Mouse (Mus musculus): Measurements from ENCODE around the gene Npr2.
A peak's percentile ranks its signal among the peaks of the same experiment; 100 is the strongest.

Gene Npr2

DNA sequence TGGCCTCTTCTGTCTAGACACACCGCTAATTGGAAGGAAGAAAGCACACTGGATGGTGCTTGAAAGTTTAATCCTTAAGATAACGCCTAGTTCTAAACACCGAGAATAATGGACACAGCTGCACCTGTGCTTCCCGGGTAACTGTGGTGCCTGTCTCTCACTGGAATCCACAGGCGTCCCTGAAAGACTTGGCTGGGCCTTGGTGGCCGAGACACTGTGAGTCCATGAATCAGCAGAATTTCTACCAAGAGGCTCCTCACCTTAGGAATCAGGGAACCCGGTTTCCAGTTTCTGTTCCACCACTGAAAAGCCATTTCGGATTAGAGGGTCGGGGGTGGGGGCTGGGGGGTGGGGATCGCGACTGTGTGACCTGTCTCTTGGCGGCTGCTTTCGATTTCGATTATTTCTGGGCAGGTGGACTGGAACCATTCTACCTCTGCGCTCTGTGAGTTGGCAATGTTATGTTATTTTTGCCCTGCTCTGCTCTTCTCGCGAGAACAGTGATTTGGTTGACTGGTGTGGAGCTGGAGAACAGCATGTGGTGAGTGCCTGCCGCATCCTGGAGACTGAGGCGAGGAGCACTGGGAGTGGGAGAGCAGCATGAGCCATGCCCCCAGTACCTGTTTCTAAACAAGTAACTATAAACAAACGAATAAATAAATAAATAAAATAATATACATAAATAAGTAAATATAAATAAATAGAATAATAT is 2.5 kb upstream of the Npr2 start:
- no peak for DNase-seq (ENCODE audit: low read depth)

DNA sequence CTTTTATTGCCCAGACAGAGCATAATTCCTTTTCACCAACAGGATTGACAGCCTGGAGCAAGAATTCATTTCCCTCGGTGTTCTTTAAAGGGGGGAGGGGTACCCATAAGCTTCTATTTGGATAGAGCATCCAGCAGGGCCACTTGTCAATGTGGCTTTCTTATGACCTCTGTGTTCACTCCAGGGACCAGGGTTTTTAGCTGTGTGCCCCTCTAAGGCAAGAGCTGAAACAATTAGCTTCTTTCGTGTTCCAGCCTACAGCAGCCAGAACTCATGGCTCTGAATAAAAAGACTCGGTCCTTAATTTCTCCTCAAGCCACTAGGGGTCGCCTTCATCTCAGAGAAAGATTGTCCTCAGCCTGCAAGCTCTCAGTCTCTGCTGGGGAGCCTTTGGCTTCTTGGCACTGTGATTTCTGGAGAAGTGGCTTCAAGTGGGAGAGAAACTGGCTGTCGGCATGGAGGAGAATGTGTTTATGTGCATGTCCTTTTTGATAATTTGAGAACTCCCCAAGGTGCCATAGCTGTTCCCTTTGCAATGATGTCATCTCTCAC is 1.6 kb upstream of the Npr2 start:
- DNase-seq (ENCODE audit: low read depth): peak; percentile 54

DNA sequence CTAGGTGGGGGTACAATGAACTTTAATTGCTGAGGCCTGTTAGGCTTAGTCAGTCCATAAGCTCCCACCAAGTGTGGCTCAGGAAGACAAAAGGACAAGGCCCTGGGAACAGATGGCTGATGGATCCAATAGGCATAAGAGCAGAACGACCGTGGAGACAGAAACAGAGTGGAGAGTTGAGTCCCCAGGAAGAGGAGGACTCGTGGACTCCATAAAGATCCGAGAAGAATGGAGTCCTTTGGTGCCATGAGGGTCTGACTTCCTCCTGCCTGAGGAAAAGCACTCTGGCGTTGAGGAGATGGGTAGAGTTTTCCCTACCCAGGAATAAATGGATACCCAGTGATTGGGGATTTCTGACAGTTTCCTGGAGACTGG is 1.1 kb upstream of the Npr2 start:
- DNase-seq (ENCODE audit: low read depth): no peak

DNA sequence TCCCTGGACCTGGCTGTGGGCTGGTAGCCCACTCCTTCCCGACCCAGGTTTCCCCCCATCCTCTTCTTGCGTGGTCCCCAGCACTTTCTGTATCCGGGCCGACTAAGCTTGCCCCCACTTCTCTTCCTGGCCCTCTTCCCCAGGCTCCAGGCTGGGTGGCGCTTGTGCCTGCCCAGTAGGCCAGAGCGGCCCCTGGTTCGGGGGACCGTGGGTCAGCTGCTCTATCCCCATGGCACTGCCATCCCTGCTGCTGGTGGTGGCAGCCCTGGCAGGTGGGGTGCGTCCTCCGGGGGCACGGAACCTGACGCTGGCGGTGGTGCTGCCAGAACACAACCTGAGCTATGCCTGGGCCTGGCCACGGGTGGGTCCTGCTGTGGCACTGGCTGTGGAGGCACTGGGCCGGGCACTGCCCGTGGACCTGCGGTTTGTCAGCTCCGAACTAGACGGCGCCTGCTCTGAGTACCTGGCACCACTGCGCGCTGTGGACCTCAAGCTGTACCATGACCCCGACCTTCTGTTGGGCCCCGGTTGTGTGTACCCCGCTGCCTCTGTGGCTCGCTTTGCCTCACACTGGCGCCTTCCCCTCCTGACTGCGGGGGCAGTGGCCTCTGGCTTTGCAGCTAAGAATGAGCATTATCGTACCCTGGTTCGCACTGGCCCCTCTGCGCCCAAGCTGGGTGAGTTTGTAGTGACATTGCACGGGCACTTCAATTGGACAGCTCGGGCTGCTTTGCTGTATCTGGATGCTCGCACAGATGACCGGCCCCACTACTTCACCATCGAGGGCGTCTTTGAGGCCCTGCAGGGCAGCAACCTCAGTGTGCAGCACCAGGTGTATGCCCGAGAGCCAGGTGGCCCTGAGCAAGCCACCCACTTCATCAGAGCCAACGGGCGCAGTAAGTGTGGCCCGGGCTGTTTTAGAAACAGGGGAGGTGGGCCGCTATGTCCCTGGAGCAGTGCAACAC is 503 bp downstream of the Npr2 start:
- no peak for DNase-seq (ENCODE audit: low read depth)

DNA sequence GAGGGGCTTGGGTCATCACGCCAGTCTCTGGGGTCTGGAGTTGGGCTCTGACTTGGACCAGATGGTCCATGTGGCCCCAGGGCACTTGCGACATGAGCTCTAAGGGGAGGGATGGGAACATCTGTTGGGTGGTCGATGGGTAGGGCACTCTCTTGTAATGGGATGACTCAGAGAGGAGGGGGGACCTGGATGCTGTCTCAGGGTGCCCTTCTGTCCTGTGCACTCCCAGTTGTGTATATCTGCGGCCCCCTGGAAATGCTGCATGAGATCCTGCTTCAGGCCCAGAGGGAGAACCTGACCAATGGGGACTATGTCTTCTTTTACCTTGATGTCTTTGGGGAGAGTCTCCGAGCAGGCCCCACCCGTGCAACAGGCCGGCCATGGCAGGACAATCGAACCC is 1.6 kb downstream of the Npr2 start:
- DNase-seq (ENCODE audit: low read depth): no peak

GRCm38 (mm10) chr4:43633736-43634135 is 2.0 kb downstream of the Npr2 start:
- DNase-seq (ENCODE audit: low read depth): no peak

DNA sequence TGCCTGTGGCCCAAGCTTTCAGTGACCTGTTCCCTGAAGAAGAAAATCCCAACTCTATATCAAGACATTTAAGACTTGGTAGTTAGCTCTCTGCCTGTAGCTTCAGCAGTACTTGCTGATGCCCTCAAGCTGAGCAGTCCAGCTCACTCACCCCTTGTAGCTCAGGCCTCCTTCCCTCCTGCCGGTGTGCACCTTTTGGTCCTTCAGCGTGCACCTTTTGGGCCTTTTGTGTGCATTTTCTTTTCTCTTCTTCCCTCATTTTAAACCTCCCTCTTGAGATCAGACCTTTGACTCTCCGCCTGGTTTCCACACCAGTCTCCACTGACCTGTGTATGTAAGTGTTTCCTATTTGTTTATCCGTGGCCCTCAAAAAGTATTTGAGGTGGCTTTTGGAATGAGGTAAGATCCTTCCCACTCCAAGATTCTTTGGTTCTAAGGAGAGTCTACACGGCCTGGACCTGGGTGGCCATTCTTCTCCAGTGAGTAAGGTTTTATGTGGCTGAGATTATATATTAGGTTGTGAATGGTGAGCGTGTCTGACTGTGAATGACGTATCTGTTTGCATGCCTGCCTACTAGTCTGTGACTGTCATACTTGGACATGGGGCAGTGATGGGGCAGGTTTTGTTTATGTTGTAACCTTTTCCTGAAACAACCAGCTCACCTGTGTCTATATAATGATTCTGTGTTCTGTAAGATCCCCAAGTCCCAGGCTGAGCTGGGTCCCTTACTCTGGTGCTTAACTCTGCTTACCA is 3.1 kb downstream of the Npr2 start:
- no peak for DNase-seq (ENCODE audit: low read depth)

DNA sequence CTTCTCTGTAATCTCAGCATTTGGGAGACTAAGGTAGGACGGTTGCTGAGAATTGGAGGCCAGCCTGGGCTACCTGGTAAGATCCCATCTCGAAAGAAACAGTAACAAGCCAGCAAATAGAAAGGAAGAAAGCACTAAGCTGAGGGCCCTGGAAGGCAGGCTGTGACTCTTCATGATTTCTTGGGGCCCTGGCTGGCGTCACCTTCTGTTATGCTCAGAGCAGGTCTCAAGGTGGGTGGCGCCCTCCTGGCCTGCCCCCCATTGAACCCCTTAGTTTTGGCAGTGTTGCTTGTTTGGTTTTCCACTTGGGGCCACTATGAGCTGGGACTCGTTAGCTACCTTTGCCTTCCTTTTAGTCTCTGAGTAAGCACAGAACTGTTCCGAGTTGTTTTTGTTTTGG is 5.0 kb downstream of the Npr2 start:
- DNase-seq (ENCODE audit: low read depth): no peak

DNA sequence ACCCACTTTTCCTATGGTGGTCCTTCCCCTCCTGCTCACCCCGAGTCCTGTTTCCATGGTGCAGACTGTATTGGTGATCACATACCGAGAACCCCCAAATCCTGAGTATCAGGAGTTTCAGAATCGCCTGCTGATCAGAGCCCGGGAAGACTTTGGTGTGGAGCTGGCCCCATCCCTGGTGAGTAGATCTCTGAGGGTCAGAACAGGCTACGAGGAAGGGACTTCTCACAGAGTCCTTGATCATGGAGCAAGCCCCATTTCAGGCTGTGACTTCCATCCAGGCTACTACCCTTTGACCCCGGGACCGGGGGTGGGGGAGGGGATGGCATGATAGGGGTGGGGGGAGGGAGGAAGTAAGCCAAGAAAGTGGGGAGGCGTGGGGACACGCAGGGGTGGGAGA is 8.3 kb downstream of the Npr2 start:
- no peak for DNase-seq (ENCODE audit: low read depth)

DNA sequence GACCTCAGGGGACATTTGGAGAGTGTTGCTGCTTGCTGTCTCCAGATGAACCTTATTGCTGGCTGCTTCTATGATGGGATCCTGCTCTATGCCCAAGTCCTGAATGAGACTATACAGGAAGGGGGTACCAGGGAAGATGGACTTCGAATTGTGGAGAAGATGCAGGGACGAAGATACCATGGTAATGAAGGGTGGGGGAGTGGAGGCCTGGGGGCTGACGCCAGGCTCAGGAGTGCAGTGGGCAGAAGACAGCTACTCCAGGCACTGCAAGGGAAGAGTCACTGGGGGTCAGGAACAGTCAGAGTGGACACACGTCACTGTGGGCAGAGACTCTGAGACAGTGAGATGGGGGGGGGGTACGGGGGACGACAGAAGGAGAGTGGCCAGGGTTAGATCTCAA is 8.8 kb downstream of the Npr2 start:
- no peak for DNase-seq (ENCODE audit: low read depth)

GRCm38 (mm10) chr4:43649783-43650182 is 18.0 kb downstream of the Npr2 start:
- DNase-seq (ENCODE audit: low read depth): no peak

- DNase-seq (ENCODE audit: low read depth): no peak
Measured at GRCm38 (mm10) chr4:43652726-43653125, 21.0 kb downstream of the Npr2 start.

GRCm38 (mm10) chr4:43653161-43654015 is 21.7 kb downstream of the Npr2 start, which contains the start of gene Spag8:
Gene Spag8 (minus strand): TSS chr4:43653594.
- no peak for DNase-seq (ENCODE audit: low read depth)

GRCm38 (mm10) chr4:43655656-43656338 is 24.1 kb downstream of the Npr2 start:
- DNase-seq (ENCODE audit: low read depth): no peak

DNA sequence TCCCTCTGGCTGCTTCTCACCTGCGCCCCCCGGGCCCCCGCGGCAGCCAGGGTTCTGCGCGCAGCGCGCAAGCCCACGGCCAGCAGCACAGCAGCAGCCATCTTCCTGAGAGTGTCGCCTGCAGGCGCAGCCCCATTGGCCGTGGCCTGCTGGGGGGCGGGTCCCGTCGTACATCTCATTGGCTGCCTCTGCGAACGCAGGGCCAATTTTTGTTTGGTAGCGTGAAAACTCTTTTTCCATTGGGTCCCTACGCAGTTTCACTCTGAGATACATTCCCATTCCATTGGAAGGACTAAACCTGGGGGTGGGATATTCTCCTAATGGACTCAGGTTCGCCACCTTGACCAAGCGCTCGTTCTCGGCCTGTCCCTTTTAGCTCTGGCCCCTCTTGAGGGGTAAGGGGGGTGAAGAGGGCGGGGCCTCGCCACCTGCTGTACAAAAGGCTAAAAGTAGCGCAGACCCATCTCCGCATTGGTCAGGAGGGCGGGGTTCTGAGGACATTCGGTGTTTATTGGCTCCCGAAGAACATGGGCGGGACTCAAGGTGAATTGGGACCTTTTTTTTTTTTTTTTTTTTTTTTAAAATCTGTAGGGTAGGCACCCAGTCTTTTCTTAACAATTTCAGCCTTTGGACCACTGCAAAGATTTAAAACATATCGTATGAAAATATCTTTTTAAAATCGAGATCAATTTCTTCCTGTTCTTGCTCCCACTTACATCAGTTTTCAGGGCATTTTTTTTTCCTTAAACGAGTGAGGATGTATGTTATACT is 24.8 kb downstream of the Npr2 start, which contains the start of gene Hint2:
TSS of gene Hint2 (minus strand) at position 128 of the 771 bp plus-strand sequence.
- DNase-seq (ENCODE audit: low read depth): peak; percentile 95

- no peak for DNase-seq (ENCODE audit: low read depth)
Measured at GRCm38 (mm10) chr4:43657146-43657545, 25.4 kb downstream of the Npr2 start.

GRCm38 (mm10) chr4:43666412-43666811 is 34.7 kb downstream of the Npr2 start:
- DNase-seq (ENCODE audit: low read depth): no peak

GRCm38 (mm10) chr4:43668782-43669427 is 37.2 kb downstream of the Npr2 start, which contains the start of the genes Tmem8b and Fam221b:
Gene Tmem8b (plus strand): TSS chr4:43668971.
Gene Fam221b (minus strand): TSS chr4:43669145.
- DNase-seq (ENCODE audit: low read depth): peak; percentile 51

DNA sequence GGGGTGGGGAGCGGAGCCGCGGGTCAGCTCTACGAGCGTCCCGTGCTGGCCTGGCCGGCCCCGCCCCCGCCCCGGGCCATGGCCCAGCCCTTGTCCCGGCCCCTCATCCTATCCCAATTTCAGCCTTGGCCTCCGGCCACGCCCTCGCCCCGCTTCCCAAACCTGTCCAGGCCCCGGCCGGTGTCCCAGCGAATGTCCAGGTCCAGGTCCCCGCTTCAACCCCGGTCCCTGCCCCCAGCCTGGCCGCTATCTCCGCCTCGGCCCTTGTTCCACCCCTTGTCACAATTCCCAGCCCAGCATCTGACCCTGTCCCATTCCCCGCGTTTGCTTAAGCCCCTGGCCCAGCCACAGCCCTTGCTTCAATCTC is 37.7 kb downstream of the Npr2 start:
- DNase-seq (ENCODE audit: low read depth): no peak

Measured in fibroblast of lung, adult 2 months (primary cell).